In the genomic region with DNA sequence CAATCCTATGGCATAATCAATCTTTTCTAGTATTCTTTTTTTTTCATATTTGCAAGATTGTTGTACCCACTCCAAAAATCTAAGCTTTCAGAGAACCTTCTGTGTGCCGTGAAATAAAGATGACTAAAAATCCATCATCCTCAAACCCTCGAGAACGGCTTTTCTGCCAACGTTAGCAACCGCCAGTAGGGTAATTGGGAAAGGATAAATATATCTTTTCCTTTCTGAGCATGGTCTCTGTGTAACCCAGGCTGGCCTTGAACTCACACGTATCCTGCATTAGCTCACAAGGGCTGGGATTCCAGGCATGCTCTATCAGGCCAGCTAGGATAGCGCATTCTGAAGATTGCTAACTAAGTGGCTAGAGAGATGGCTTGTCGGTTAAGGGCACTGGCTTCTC, we compare ENCODE assay signal across 28 mouse cellular contexts.
DNase-seq lines count a peak whose midpoint lies in the region; ATAC-seq and TF ChIP-seq lines count a peak whose summit lies in the region.
"Had no signal": no experiment of that assay in that cellular context is flagged by ENCODE, and none has a peak within 500 bp of the region (broad histone marks: within the 10 kb centered on the region; RNA-seq: fewer than 3 reads in every experiment).

No protein-coding gene starts in this region.

- H3K4me3 ChIP-seq in forebrain, postnatal 0 days (ENCODE audit: low read depth, low read length), result no peak overlapping the region
- H3K4me3 ChIP-seq in forebrain, embryonic 16.5 days (replicated peaks; ENCODE audit: low read length), result no peak overlapping the region
- no peak overlapping the region for H3K4me3 ChIP-seq in heart, embryonic 10.5 days
- no peak overlapping the region for H3K4me3 ChIP-seq in left cerebral cortex, adult 2 months
- H3K4me3 ChIP-seq: embryonic facial prominence, embryonic 13.5 days; embryonic facial prominence, embryonic 15.5 days; erythroblast, embryonic 14.5 days; forebrain, embryonic 10.5 days; forebrain, embryonic 12.5 days had no signal

- no peak for TF ChIP-seq CTCF in forebrain, postnatal 0 days (IDR thresholded peaks at IDR 0.05; ENCODE audit: low read depth)
- no peak; the same call in 1 of the 2 replicates for TF ChIP-seq CTCF in left cerebral cortex, adult 2 months (IDR thresholded peaks at IDR 0.05)

- H3K9me3 ChIP-seq in forebrain, postnatal 0 days (ENCODE audit: low read length), result no peaks in the 10 kb centered on the region
- no peaks in the 10 kb centered on the region for H3K9me3 ChIP-seq in forebrain, embryonic 16.5 days (ENCODE audit: control insufficient read depth, low read length)
- H3K9me3 ChIP-seq in heart, embryonic 10.5 days, result no peaks in the 10 kb centered on the region
- H3K9me3 ChIP-seq: embryonic facial prominence, embryonic 13.5 days; embryonic facial prominence, embryonic 15.5 days; forebrain, embryonic 10.5 days; forebrain, embryonic 12.5 days; G1E had no signal

- WGBS in forebrain, postnatal 0 days, result 74% methylated on average over 8 of the region's 8 CpGs
- 81% methylated on average over 8 of the region's 8 CpGs for WGBS in forebrain, embryonic 16.5 days
- 86% methylated on average over 8 of the region's 8 CpGs for WGBS in heart, embryonic 10.5 days

- H3K9ac ChIP-seq in forebrain, postnatal 0 days, result no peak overlapping the region
- H3K9ac ChIP-seq in forebrain, embryonic 16.5 days (replicated peaks; ENCODE audit: low read depth, low read length), result no peak overlapping the region
- H3K9ac ChIP-seq: embryonic facial prominence, embryonic 13.5 days; embryonic facial prominence, embryonic 15.5 days; forebrain, embryonic 12.5 days had no signal

- H3K27me3 ChIP-seq in forebrain, postnatal 0 days (ENCODE audit: insufficient read depth, low read length), result no peaks in the 10 kb centered on the region
- no peaks in the 10 kb centered on the region for H3K27me3 ChIP-seq in forebrain, embryonic 16.5 days (replicated peaks; ENCODE audit: control insufficient read depth, insufficient read depth, low read length)
- no peaks in the 10 kb centered on the region for H3K27me3 ChIP-seq in heart, embryonic 10.5 days (ENCODE audit: insufficient read depth, poor library complexity, severe bottlenecking)
- H3K27me3 ChIP-seq: CH12.LX; embryonic facial prominence, embryonic 13.5 days; embryonic facial prominence, embryonic 15.5 days; forebrain, embryonic 12.5 days; Patski had no signal

- peaks cover 4% of the 10 kb centered on the region; the same call in 1 of the 2 replicates for H3K4me1 ChIP-seq in forebrain, postnatal 0 days (ENCODE audit: insufficient read depth)
- H3K4me1 ChIP-seq in forebrain, embryonic 16.5 days (replicated peaks; ENCODE audit: control insufficient read depth, insufficient read depth, low read length), result peaks cover 3% of the 10 kb centered on the region; the same call in 1 of the 2 replicates
- H3K4me1 ChIP-seq in heart, embryonic 10.5 days, result no peaks in the 10 kb centered on the region
- H3K4me1 ChIP-seq: forebrain, embryonic 10.5 days; forebrain, embryonic 12.5 days had no signal

- DNase-seq in forebrain, postnatal 0 days, result peak; percentile 46
- DNase-seq in heart, adult 11 months, result peak; percentile 58
- no peak for DNase-seq in heart, embryonic 10.5 days (ENCODE audit: low spot score)
- no peak for DNase-seq in left cerebral cortex, adult 2 months (ENCODE audit: extremely low spot score in 1 of 2, low spot score in 2 of 2)
- DNase-seq in left cerebral cortex, adult 8-10 months (ENCODE audit: low spot score in 2 of 2), result no peak
- peak; percentile 59 for DNase-seq in brain, adult 2 months (ENCODE audit: low read depth, low spot score)
- DNase-seq in gastrocnemius, adult 18-20 months (ENCODE audit: low spot score), result no peak
- DNase-seq: adrenal gland, postnatal 10 days; adrenal gland, postnatal 25 days; B cell, adult 2 months; cerebellum, adult 11-12 months; cerebellum, adult 2 months; cerebellum, adult 9-10 months; cerebellum, postnatal 10 days; cerebellum, postnatal 25 days; embryo, embryonic 11 days had no signal

- H3K27ac ChIP-seq in forebrain, postnatal 0 days (ENCODE audit: low read depth, low read length), result peak overlapping the region; percentile 35; the same call in 1 of the 2 replicates
- no peak overlapping the region for H3K27ac ChIP-seq in forebrain, embryonic 16.5 days (ENCODE audit: low read length)
- no peak overlapping the region for H3K27ac ChIP-seq in heart, embryonic 10.5 days
- peak overlapping the region; percentile 67 for H3K27ac ChIP-seq in left cerebral cortex, adult 2 months
- H3K27ac ChIP-seq: embryonic facial prominence, embryonic 13.5 days; embryonic facial prominence, embryonic 15.5 days; forebrain, embryonic 10.5 days; forebrain, embryonic 12.5 days had no signal

- intact Hi-C loops in left cerebral cortex, adult 2 months (cut with DNase I), result loop anchor here (5.0 kb wide), 3 partner anchors 107 to 282 kb away; no protein-coding TSS in a partner anchor

- H3K36me3 ChIP-seq in forebrain, postnatal 0 days (ENCODE audit: insufficient read depth), result no peaks in the 10 kb centered on the region
- H3K36me3 ChIP-seq in forebrain, embryonic 16.5 days (ENCODE audit: control insufficient read depth, insufficient read depth), result no peaks in the 10 kb centered on the region
- H3K36me3 ChIP-seq in heart, embryonic 10.5 days, result no peaks in the 10 kb centered on the region
- H3K36me3 ChIP-seq: embryonic facial prominence, embryonic 13.5 days; embryonic facial prominence, embryonic 15.5 days; forebrain, embryonic 10.5 days; forebrain, embryonic 12.5 days; G1E had no signal

- peak; percentile 50 for ATAC-seq in forebrain, postnatal 0 days
- no peak for ATAC-seq in forebrain, embryonic 16.5 days
- ATAC-seq: activated CD4-positive, CD25-positive, alpha-beta regulatory T cell, adult 4 months; CD4-positive, CD25-positive, alpha-beta regulatory T cell, adult 4 months; forebrain, embryonic 14.5 days; Patski had no signal

- no peak overlapping the region for H3K4me2 ChIP-seq in forebrain, postnatal 0 days (ENCODE audit: low read depth)
- no peak overlapping the region for H3K4me2 ChIP-seq in forebrain, embryonic 16.5 days (ENCODE audit: low read length)
- H3K4me2 ChIP-seq: embryonic facial prominence, embryonic 13.5 days; embryonic facial prominence, embryonic 15.5 days; forebrain, embryonic 12.5 days had no signal

Comparison
In these comparisons a context has a peak if more than half of its experiments do, and no peak if none do; other contexts are left out.
1. DNase-seq: peak in forebrain, postnatal 0 days (single experiment), heart, adult 11 months (single experiment) and brain, adult 2 months (single experiment); none in heart, embryonic 10.5 days (single experiment), left cerebral cortex, adult 2 months (0 of 2), left cerebral cortex, adult 8-10 months (0 of 2) and gastrocnemius, adult 18-20 months (single experiment).
2. H3K27ac ChIP-seq: peak in forebrain, postnatal 0 days (single experiment) and left cerebral cortex, adult 2 months (single experiment); none in forebrain, embryonic 16.5 days (single experiment) and heart, embryonic 10.5 days (single experiment).